Mouse (Mus musculus) erythroblast, embryonic 14.5 days (primary cell): ENCODE results near the gene Arid5b.

ENCODE experiments used
- GATA1 ChIP-seq: IDR thresholded peaks from 2 replicates; pipeline ENCODE4 v1.6.1; 2012; ENCODE audit warnings: low read length, inconsistent platforms, mixed read lengths
- TAL1 ChIP-seq: IDR thresholded peaks from 3 replicates; pipeline ENCODE4 v1.6.1; 2012; ENCODE audit warnings: low read length, inconsistent platforms, mixed read lengths

GRCm38 (mm10) chr10:68147730-68148129 is 130.8 kb downstream of the Arid5b start:
- no peak for TF ChIP-seq GATA1
- no peak for TF ChIP-seq TAL1
